Mouse (Mus musculus): ENCODE measurements around the gene Tbc1d22b. TPM values are rescaled to one million over a fixed set of nuclear protein-coding genes. Genes with fewer than 3 reads are reported as not detected.

Tbc1d22b gene
- total RNA-seq, 1 experiment from 2014 or later: 30.7 TPM

Small RNA genes lying within 50 kb of the gene (microRNA-seq; reads per million reads assigned to microRNA genes)
- 0 reads per million in 2 experiments for gene Mir7667

Other genes with a start within 250 kb of the Tbc1d22b start
- 9.5 and 13.2 TPM in 2 replicates for gene Pi16, start 232.1 kb upstream of the Tbc1d22b start, total RNA-seq (2021)
- 231 and 242 TPM in 2 replicates for gene Mtch1, start 201.9 kb upstream of the Tbc1d22b start, total RNA-seq (2021)
- gene Fgd2, start 188.9 kb upstream of the Tbc1d22b start, total RNA-seq (2021): 1.6 and 3.0 TPM in 2 replicates
- 88.8 and 160 TPM in 2 replicates for gene Pim1, start 59.0 kb upstream of the Tbc1d22b start, total RNA-seq (2021)
- gene Gm17657, start 147 bp upstream of the Tbc1d22b start, total RNA-seq (2021): not detected in 2 replicates
- gene Tmem217, start 2.6 kb downstream of the Tbc1d22b start, total RNA-seq (2021): 0.36 TPM in 1 of 2 replicates, not detected in the other
- 54.1 and 57.0 TPM in 2 replicates for gene Rnf8, start 65.0 kb downstream of the Tbc1d22b start, total RNA-seq (2021)
- gene Gm28043, start 65.1 kb downstream of the Tbc1d22b start, total RNA-seq (2021): 4.5 and 5.0 TPM in 2 replicates
- 88.4 and 104 TPM in 2 replicates for gene Cmtr1, start 110.8 kb downstream of the Tbc1d22b start, total RNA-seq (2021)
- gene Ccdc167, start 167.3 kb downstream of the Tbc1d22b start, total RNA-seq (2021): 9.3 and 14.0 TPM in 2 replicates

All from adrenal gland, postnatal 25 days (tissue).